Mouse (Mus musculus): ENCODE measurements around the gene Htra1. TPM values are rescaled to one million over a fixed set of nuclear protein-coding genes. Genes with fewer than 3 reads are reported as not detected.

Gene Htra1
- polyA plus RNA-seq, 1 experiment, result 231 TPM

DNA sequence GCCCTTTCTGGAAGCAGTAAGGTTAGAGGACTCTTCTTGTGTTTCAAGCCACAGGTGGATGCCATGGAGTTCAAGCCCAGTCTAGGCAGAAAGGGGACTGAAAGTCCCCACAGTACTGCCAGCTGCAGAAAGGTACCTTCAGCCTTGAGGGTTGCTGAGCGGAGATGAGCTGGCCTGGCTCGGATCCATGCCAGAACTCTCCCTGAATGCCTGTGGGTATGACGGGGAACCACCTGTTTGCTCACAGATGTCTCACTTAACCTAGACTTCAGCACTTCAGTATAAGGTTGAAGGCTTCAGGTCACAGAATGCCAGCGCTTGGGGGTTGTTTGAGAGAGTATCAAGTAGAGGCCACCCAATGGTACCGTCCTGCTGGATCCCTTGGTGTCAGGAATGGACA, 44.2 kb downstream of the Htra1 start:
- WGBS, result 92% methylated on average over 5 of the region's 5 CpGs

GRCm38 (mm10) chr7:130982371-130982770, 46.5 kb downstream of the Htra1 start:
- Histone ChIP-seq H3K27ac (ENCODE audit: insufficient read depth, low read length) (no peak overlapping the region), H3K27me3 (ENCODE audit: control insufficient read depth, insufficient read depth, low read length) (no peaks in the 10 kb centered on the region), H3K4me1 (ENCODE audit: control insufficient read depth, insufficient read depth, low read length) (peaks cover 12% of the 10 kb centered on the region), H3K4me3 (replicated peaks; ENCODE audit: insufficient read depth, low read depth, low read length) (no peak overlapping the region)
- no peak for DNase-seq
- WGBS, result 86% methylated on average over 4 of the region's 4 CpGs
- TF ChIP-seq CTCF (IDR thresholded peaks at IDR 0.05; ENCODE audit: borderline replicate concordance, insufficient read depth, low read depth, low read length) (no peak), POLR2A (IDR thresholded peaks at IDR 0.05; ENCODE audit: borderline replicate concordance, insufficient read depth, low read length) (no peak)

More for the DNA sequence above, 44.2 kb downstream of the Htra1 start:
- H3K4me1 ChIP-seq (ENCODE audit: control insufficient read depth, insufficient read depth, low read length), result peaks cover 17% of the 10 kb centered on the region
- H3K4me3 ChIP-seq (replicated peaks; ENCODE audit: insufficient read depth, low read depth, low read length), result no peak overlapping the region
- H3K27ac ChIP-seq (ENCODE audit: insufficient read depth, low read length), result no peak overlapping the region
- TF ChIP-seq POLR2A (IDR thresholded peaks at IDR 0.05; ENCODE audit: borderline replicate concordance, insufficient read depth, low read length), result no peak
- TF ChIP-seq CTCF (IDR thresholded peaks at IDR 0.05; ENCODE audit: borderline replicate concordance, insufficient read depth, low read depth, low read length), result no peak
- H3K27me3 ChIP-seq (ENCODE audit: control insufficient read depth, insufficient read depth, low read length), result no peaks in the 10 kb centered on the region
- DNase-seq, result no peak

- H3K4me3 ChIP-seq (replicated peaks; ENCODE audit: insufficient read depth, low read depth, low read length), result no peak overlapping the region
- H3K4me1 ChIP-seq (ENCODE audit: control insufficient read depth, insufficient read depth, low read length), result peaks cover 7% of the 10 kb centered on the region
- TF ChIP-seq POLR2A (IDR thresholded peaks at IDR 0.05; ENCODE audit: borderline replicate concordance, insufficient read depth, low read length), result no peak
- TF ChIP-seq CTCF (IDR thresholded peaks at IDR 0.05; ENCODE audit: borderline replicate concordance, insufficient read depth, low read depth, low read length), result no peak
- H3K27me3 ChIP-seq (ENCODE audit: control insufficient read depth, insufficient read depth, low read length), result no peaks in the 10 kb centered on the region
- H3K27ac ChIP-seq (ENCODE audit: insufficient read depth, low read length), result no peak overlapping the region
- no peak for DNase-seq
- WGBS, result 68% methylated on average over 3 of the region's 3 CpGs
These were observed 47.0 kb downstream of the Htra1 start for GRCm38 (mm10) chr7:130982881-130983280.

- H3K4me1 ChIP-seq (ENCODE audit: control insufficient read depth, insufficient read depth, low read length), result no peaks in the 10 kb centered on the region
- no peaks in the 10 kb centered on the region for H3K27me3 ChIP-seq (ENCODE audit: control insufficient read depth, insufficient read depth, low read length)
- WGBS, result 85% methylated on average over 7 of the region's 7 CpGs
- TF ChIP-seq CTCF (IDR thresholded peaks at IDR 0.05; ENCODE audit: borderline replicate concordance, insufficient read depth, low read depth, low read length) (no peak), POLR2A (IDR thresholded peaks at IDR 0.05; ENCODE audit: borderline replicate concordance, insufficient read depth, low read length) (no peak)
- H3K4me3 ChIP-seq (replicated peaks; ENCODE audit: insufficient read depth, low read depth, low read length), result no peak overlapping the region
- DNase-seq, result no peak
- H3K27ac ChIP-seq (ENCODE audit: insufficient read depth, low read length), result no peak overlapping the region
These were observed 48.4 kb downstream of the Htra1 start for GRCm38 (mm10) chr7:130984294-130984693.

GRCm38 (mm10) chr7:130985193-130985592, 49.3 kb downstream of the Htra1 start:
- no peak overlapping the region for H3K4me3 ChIP-seq (replicated peaks; ENCODE audit: insufficient read depth, low read depth, low read length)
- TF ChIP-seq POLR2A (IDR thresholded peaks at IDR 0.05; ENCODE audit: borderline replicate concordance, insufficient read depth, low read length) (no peak), CTCF (IDR thresholded peaks at IDR 0.05; ENCODE audit: borderline replicate concordance, insufficient read depth, low read depth, low read length) (no peak)
- WGBS, result 85% methylated on average over 12 of the region's 12 CpGs

DNA sequence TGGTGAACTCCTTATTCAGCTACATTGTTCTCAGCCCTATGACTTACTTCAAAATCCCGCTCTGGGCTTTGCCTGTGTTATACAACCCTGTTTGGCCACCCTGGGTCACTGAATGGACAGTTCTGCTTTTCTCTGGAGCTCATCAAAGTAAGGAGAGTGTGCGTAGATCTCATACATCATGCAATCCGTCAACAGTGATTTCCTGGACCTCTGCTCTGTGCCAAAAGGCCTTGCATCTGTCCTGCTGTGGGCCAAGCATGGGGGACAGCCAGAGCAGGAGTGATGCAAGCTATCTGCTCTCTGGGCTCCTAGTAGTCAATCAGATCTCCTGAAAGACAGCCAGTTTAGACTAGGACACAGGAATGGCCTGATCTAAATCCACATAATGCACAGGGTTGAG, 49.8 kb downstream of the Htra1 start:
- DNase-seq, result no peak
- TF ChIP-seq POLR2A (IDR thresholded peaks at IDR 0.05; ENCODE audit: borderline replicate concordance, insufficient read depth, low read length) (no peak), CTCF (IDR thresholded peaks at IDR 0.05; ENCODE audit: borderline replicate concordance, insufficient read depth, low read depth, low read length) (no peak)
- WGBS, result 78% methylated on average over 3 of the region's 3 CpGs
- no peaks in the 10 kb centered on the region for H3K27me3 ChIP-seq (ENCODE audit: control insufficient read depth, insufficient read depth, low read length)
- no peak overlapping the region for H3K27ac ChIP-seq (ENCODE audit: insufficient read depth, low read length)
- no peak overlapping the region for H3K4me3 ChIP-seq (replicated peaks; ENCODE audit: insufficient read depth, low read depth, low read length)
- H3K4me1 ChIP-seq (ENCODE audit: control insufficient read depth, insufficient read depth, low read length), result no peaks in the 10 kb centered on the region

More at GRCm38 (mm10) chr7:130985193-130985592, 49.3 kb downstream of the Htra1 start:
- Histone ChIP-seq H3K4me1 (ENCODE audit: control insufficient read depth, insufficient read depth, low read length) (no peaks in the 10 kb centered on the region), H3K27ac (ENCODE audit: insufficient read depth, low read length) (no peak overlapping the region), H3K27me3 (ENCODE audit: control insufficient read depth, insufficient read depth, low read length) (no peaks in the 10 kb centered on the region)
- no peak for DNase-seq

GRCm38 (mm10) chr7:130988146-130988545, 52.2 kb downstream of the Htra1 start:
- DNase-seq, result no peak
- Histone ChIP-seq H3K4me1 (ENCODE audit: control insufficient read depth, insufficient read depth, low read length) (no peaks in the 10 kb centered on the region), H3K27ac (ENCODE audit: insufficient read depth, low read length) (no peak overlapping the region), H3K27me3 (ENCODE audit: control insufficient read depth, insufficient read depth, low read length) (no peaks in the 10 kb centered on the region), H3K4me3 (replicated peaks; ENCODE audit: insufficient read depth, low read depth, low read length) (no peak overlapping the region)
- no peak for TF ChIP-seq POLR2A (IDR thresholded peaks at IDR 0.05; ENCODE audit: borderline replicate concordance, insufficient read depth, low read length)
- TF ChIP-seq CTCF (IDR thresholded peaks at IDR 0.05; ENCODE audit: borderline replicate concordance, insufficient read depth, low read depth, low read length), result no peak
- 42% methylated on average over 5 of the region's 5 CpGs for WGBS

DNA sequence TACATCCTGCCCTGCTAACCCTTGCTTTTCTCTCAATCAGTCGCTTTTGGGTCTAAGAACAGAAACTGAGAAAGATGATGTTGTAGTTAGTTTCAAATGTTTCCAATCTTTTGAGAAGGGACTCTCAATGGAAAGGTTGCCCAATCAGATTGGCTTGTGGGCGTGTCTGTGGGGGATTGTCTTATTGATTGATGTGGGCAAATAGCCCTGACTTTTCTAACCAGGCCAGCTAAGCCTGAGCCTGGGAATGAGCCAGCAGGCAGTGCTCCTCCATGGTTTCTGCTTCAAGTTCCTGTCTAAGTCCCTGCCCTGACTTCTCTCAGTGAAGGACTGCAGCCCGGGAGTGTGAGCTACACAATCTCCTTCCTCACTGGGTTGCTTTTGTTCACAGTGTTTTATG, 53.5 kb downstream of the Htra1 start:
- Histone ChIP-seq H3K27me3 (ENCODE audit: control insufficient read depth, insufficient read depth, low read length) (no peaks in the 10 kb centered on the region), H3K4me1 (ENCODE audit: control insufficient read depth, insufficient read depth, low read length) (no peaks in the 10 kb centered on the region), H3K4me3 (replicated peaks; ENCODE audit: insufficient read depth, low read depth, low read length) (no peak overlapping the region), H3K27ac (ENCODE audit: insufficient read depth, low read length) (no peak overlapping the region)
- WGBS, result 61% methylated on average over 3 of the region's 3 CpGs
- no peak for DNase-seq
- no peak for TF ChIP-seq CTCF (IDR thresholded peaks at IDR 0.05; ENCODE audit: borderline replicate concordance, insufficient read depth, low read depth, low read length)
- TF ChIP-seq POLR2A (IDR thresholded peaks at IDR 0.05; ENCODE audit: borderline replicate concordance, insufficient read depth, low read length), result no peak

Measured in cerebellum, adult 2 months (tissue).